Mouse (Mus musculus) liver, postnatal 0 days (tissue): ENCODE measurements around the gene Mboat2.

Experiments used
- CTCF ChIP-seq: sonication (generic); IDR thresholded peaks from 2 replicates; pipeline ENCODE4 v1.5.1; 2016; ENCODE audit warnings: antibody characterized with exemption, low read depth
- EP300 ChIP-seq: IDR thresholded peaks from 2 replicates; pipeline ENCODE4 v1.6.1; 2016; ENCODE audit warnings: antibody characterized with exemption, low read depth, mild to moderate bottlenecking

DNA sequence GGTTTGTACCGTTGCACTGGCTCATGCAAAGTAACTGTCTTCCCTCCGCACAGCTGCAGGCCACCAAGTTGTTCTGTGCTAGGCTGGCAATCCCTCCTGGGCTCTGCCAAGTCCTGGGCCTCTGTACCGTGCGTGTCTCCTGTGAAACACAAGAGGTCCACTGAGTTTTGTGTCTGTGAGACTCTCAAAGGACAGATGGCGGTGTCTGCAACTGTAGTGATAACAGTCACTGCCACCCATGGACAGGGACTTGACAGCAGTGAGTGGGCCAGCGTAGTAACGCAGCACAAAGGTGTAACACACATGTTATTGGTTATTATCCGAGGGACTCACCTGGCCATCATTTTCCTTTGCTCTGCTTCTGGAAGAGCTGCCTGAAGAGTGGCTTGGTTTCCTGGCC lies 108.7 kb downstream of the Mboat2 start:
- no peak for TF ChIP-seq CTCF
- TF ChIP-seq EP300 = no peak
